Mouse (Mus musculus): Measurements from ENCODE around the gene Map3k13. TPM values are rescaled to one million over a fixed set of nuclear protein-coding genes. Genes with fewer than 3 reads are reported as not detected.
A peak's percentile ranks its signal among the peaks of the same experiment; 100 is the strongest.

The Map3k13 gene
- total RNA-seq, 1 experiment: 0.36 TPM

GRCm38 (mm10) chr16:21813164-21813834 lies 19.2 kb downstream of the Map3k13 start:
- peaks cover 0 to 1% of the 10 kb centered on the region in 2 experiments; a peak in 1 of 4 replicates for H3K4me1 ChIP-seq (ENCODE audit: control insufficient read depth in 2 of 2, insufficient read depth in 2 of 2, low read length in 2 of 2, poor library complexity in 1 of 2)
- H3K36me3 ChIP-seq (ENCODE audit: control insufficient read depth, insufficient read depth, low read length, poor library complexity, severe bottlenecking): no peaks in the 10 kb centered on the region; the same call in 1 of the 2 replicates
- no peak overlapping the region for H3K9ac ChIP-seq (ENCODE audit: insufficient read depth, low read depth, low read length, poor library complexity, severe bottlenecking)
- H3K27ac ChIP-seq (ENCODE audit: insufficient read depth, low read depth, low read length, poor library complexity, severe bottlenecking): no peak overlapping the region
- no peak for DNase-seq (ENCODE audit: low read depth, low spot score)
- in situ Hi-C loops (cut with MboI; ENCODE audit: low sequenced_read_pairs in 2 of 2, unreplicated experiment in 2 of 2): no loop called here
- no peak overlapping the region for H3K4me3 ChIP-seq (ENCODE audit: insufficient read depth in 1 of 2, low read depth in 1 of 2, low read length in 2 of 2, poor library complexity in 1 of 2, severe bottlenecking in 1 of 2)
- no peaks in the 10 kb centered on the region for H3K9me3 ChIP-seq (ENCODE audit: control insufficient read depth, insufficient read depth, low read depth, low read length)
- no peak for TF ChIP-seq MAFK (IDR thresholded peaks at IDR 0.05; ENCODE audit: insufficient read depth, low read depth, low read length)
- no peak for TF ChIP-seq HCFC1 (IDR thresholded peaks at IDR 0.05; ENCODE audit: borderline replicate concordance, insufficient read depth, low read length)
- TF ChIP-seq ZC3H11A (IDR thresholded peaks at IDR 0.05; ENCODE audit: borderline replicate concordance, low read depth, low read length): no peak
- TF ChIP-seq ZNF384 (IDR thresholded peaks at IDR 0.05; ENCODE audit: low read depth, low read length): no peak
- TF ChIP-seq CHD2 (IDR thresholded peaks at IDR 0.05; ENCODE audit: low read depth, low read length): no peak

GRCm38 (mm10) chr16:21814861-21815668 lies 20.9 kb downstream of the Map3k13 start:
- H3K9me3 ChIP-seq (ENCODE audit: control insufficient read depth, insufficient read depth, low read depth, low read length): no peaks in the 10 kb centered on the region
- in situ Hi-C loops (cut with MboI; ENCODE audit: low sequenced_read_pairs in 2 of 2, unreplicated experiment in 2 of 2): no loop called here
- H3K4me3 ChIP-seq (ENCODE audit: insufficient read depth in 1 of 2, low read depth in 1 of 2, low read length in 2 of 2, poor library complexity in 1 of 2, severe bottlenecking in 1 of 2): no peak overlapping the region
- H3K4me1 ChIP-seq (ENCODE audit: control insufficient read depth in 2 of 2, insufficient read depth in 2 of 2, low read length in 2 of 2, poor library complexity in 1 of 2): peaks cover 2 to 3% of the 10 kb centered on the region in 2 experiments; a peak in 2 of 4 replicates
- DNase-seq (ENCODE audit: low read depth, low spot score): no peak
- no peak overlapping the region for H3K9ac ChIP-seq (ENCODE audit: insufficient read depth, low read depth, low read length, poor library complexity, severe bottlenecking)
- H3K27ac ChIP-seq (ENCODE audit: insufficient read depth, low read depth, low read length, poor library complexity, severe bottlenecking): no peak overlapping the region
- H3K36me3 ChIP-seq (ENCODE audit: control insufficient read depth, insufficient read depth, low read length, poor library complexity, severe bottlenecking): no peaks in the 10 kb centered on the region; the same call in 1 of the 2 replicates
- TF ChIP-seq CHD2 (IDR thresholded peaks at IDR 0.05; ENCODE audit: low read depth, low read length): no peak
- 0 out of 2 replicates have a peak, but pooled peaks have one; percentile 35 for TF ChIP-seq ZC3H11A (IDR thresholded peaks at IDR 0.05; ENCODE audit: borderline replicate concordance, low read depth, low read length)
- TF ChIP-seq MAFK (IDR thresholded peaks at IDR 0.05; ENCODE audit: insufficient read depth, low read depth, low read length): peak; percentile 93
- no peak for TF ChIP-seq HCFC1 (IDR thresholded peaks at IDR 0.05; ENCODE audit: borderline replicate concordance, insufficient read depth, low read length)
- TF ChIP-seq ZNF384 (IDR thresholded peaks at IDR 0.05; ENCODE audit: low read depth, low read length): no peak

- H3K9me3 ChIP-seq (ENCODE audit: control insufficient read depth, insufficient read depth, low read depth, low read length): no peaks in the 10 kb centered on the region
- no peak overlapping the region for H3K9ac ChIP-seq (ENCODE audit: insufficient read depth, low read depth, low read length, poor library complexity, severe bottlenecking)
- no peak for DNase-seq (ENCODE audit: low read depth, low spot score)
- no peak overlapping the region for H3K4me3 ChIP-seq (ENCODE audit: insufficient read depth in 1 of 2, low read depth in 1 of 2, low read length in 2 of 2, poor library complexity in 1 of 2, severe bottlenecking in 1 of 2)
- no peak for TF ChIP-seq CHD2 (IDR thresholded peaks at IDR 0.05; ENCODE audit: low read depth, low read length)
- no peak for TF ChIP-seq ZC3H11A (IDR thresholded peaks at IDR 0.05; ENCODE audit: borderline replicate concordance, low read depth, low read length)
- TF ChIP-seq MAFK (IDR thresholded peaks at IDR 0.05; ENCODE audit: insufficient read depth, low read depth, low read length): no peak
- no peak for TF ChIP-seq HCFC1 (IDR thresholded peaks at IDR 0.05; ENCODE audit: borderline replicate concordance, insufficient read depth, low read length)
- TF ChIP-seq ZNF384 (IDR thresholded peaks at IDR 0.05; ENCODE audit: low read depth, low read length): no peak
- no peak overlapping the region for H3K27ac ChIP-seq (ENCODE audit: insufficient read depth, low read depth, low read length, poor library complexity, severe bottlenecking)
- in situ Hi-C loops (cut with MboI; ENCODE audit: low sequenced_read_pairs in 2 of 2, unreplicated experiment in 2 of 2): no loop called here
- peaks cover 2 to 3% of the 10 kb centered on the region in 2 experiments; a peak in 2 of 4 replicates for H3K4me1 ChIP-seq (ENCODE audit: control insufficient read depth in 2 of 2, insufficient read depth in 2 of 2, low read length in 2 of 2, poor library complexity in 1 of 2)
- no peaks in the 10 kb centered on the region; the same call in 1 of the 2 replicates for H3K36me3 ChIP-seq (ENCODE audit: control insufficient read depth, insufficient read depth, low read length, poor library complexity, severe bottlenecking)
Observed at GRCm38 (mm10) chr16:21815669-21816010, 21.5 kb downstream of the Map3k13 start.

GRCm38 (mm10) chr16:21818132-21818531 lies 24.0 kb downstream of the Map3k13 start:
- in situ Hi-C loops (cut with MboI; ENCODE audit: low sequenced_read_pairs in 2 of 2, unreplicated experiment in 2 of 2): no loop called here
- Histone ChIP-seq H3K9ac (ENCODE audit: insufficient read depth, low read depth, low read length, poor library complexity, severe bottlenecking) (no peak overlapping the region), H3K9me3 (ENCODE audit: control insufficient read depth, insufficient read depth, low read depth, low read length) (no peaks in the 10 kb centered on the region), H3K27ac (ENCODE audit: insufficient read depth, low read depth, low read length, poor library complexity, severe bottlenecking) (no peak overlapping the region), H3K4me1 (ENCODE audit: control insufficient read depth in 2 of 2, insufficient read depth in 2 of 2, low read length in 2 of 2, poor library complexity in 1 of 2) (peaks cover 2 to 3% of the 10 kb centered on the region in 2 experiments; a peak in 2 of 4 replicates), H3K36me3 (ENCODE audit: control insufficient read depth, insufficient read depth, low read length, poor library complexity, severe bottlenecking) (no peaks in the 10 kb centered on the region), H3K4me3 (ENCODE audit: insufficient read depth in 1 of 2, low read depth in 1 of 2, low read length in 2 of 2, poor library complexity in 1 of 2, severe bottlenecking in 1 of 2) (no peak overlapping the region)
- TF ChIP-seq CHD2 (IDR thresholded peaks at IDR 0.05; ENCODE audit: low read depth, low read length): no peak
- TF ChIP-seq MAFK (IDR thresholded peaks at IDR 0.05; ENCODE audit: insufficient read depth, low read depth, low read length): no peak
- no peak for TF ChIP-seq ZNF384 (IDR thresholded peaks at IDR 0.05; ENCODE audit: low read depth, low read length)
- TF ChIP-seq HCFC1 (IDR thresholded peaks at IDR 0.05; ENCODE audit: borderline replicate concordance, insufficient read depth, low read length): no peak
- TF ChIP-seq ZC3H11A (IDR thresholded peaks at IDR 0.05; ENCODE audit: borderline replicate concordance, low read depth, low read length): no peak
- no peak for DNase-seq (ENCODE audit: low read depth, low spot score)
